Mouse (Mus musculus): Measurements from ENCODE around the gene Pald1.

DNA sequence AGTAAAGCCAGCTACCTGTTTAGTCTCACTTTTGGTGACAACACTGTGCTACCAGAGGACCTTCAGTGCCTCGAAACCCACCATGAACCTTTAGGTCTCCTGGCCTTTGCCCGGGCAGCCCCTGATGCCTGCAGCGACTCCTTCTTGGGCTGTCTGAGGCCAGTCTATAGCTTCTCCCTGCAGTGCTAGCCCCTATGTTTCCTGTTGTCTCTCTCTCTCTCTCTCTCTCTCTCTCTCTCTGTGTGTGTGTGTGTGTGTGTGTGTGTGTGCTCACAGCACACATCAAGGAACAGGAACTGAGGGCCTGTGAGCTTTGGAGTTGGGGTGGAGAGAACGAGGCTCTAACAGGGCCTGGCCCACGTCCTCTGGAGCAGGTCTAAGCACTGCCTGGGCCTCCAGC is 46.7 kb downstream of the Pald1 start:
- TF ChIP-seq CTCF (conservative IDR thresholded peaks at IDR 0.05; ENCODE audit: low read length) (no peak), NANOG (IDR thresholded peaks at IDR 0.05; ENCODE audit: borderline replicate concordance, low read length) (no peak), POU5F1 (IDR thresholded peaks at IDR 0.05; ENCODE audit: borderline replicate concordance, low read length) (no peak)
